Mouse (Mus musculus) MEL (cell line): ENCODE results near the gene Klf13.

Experiments used
- CHD2 ChIP-seq: IDR thresholded peaks from 2 replicates; pipeline ENCODE4 v1.6.1; 2011; ENCODE audit warnings: low read length, improper control_type of control experiment
- CTCF ChIP-seq, 3 experiments: IDR thresholded peaks in 2 of 3; conservative IDR thresholded peaks in 1 of 3; 2 replicates each; pipeline ENCODE4 v1.5.1; 2011 to 2012; ENCODE audit warnings: low read length in 3 of 3, low read depth in 2 of 3, mild to moderate bottlenecking in 2 of 3, improper control_type of control experiment in 1 of 3, inconsistent platforms in 1 of 3, mixed read lengths in 1 of 3, moderate library complexity in 1 of 3; ENCODE audit not compliant: control insufficient read depth in 1 of 3, insufficient read depth in 1 of 3, poor library complexity in 1 of 3, severe bottlenecking in 1 of 3
- ETS1 ChIP-seq: IDR thresholded peaks from 2 replicates; pipeline ENCODE4 v1.6.1; 2012; ENCODE audit warnings: low read depth, mild to moderate bottlenecking, inconsistent platforms, low read length, improper control_type of control experiment, moderate library complexity
- MAZ ChIP-seq: IDR thresholded peaks from 2 replicates; pipeline ENCODE4 v1.6.1; 2012; ENCODE audit warnings: low read depth, mild to moderate bottlenecking, inconsistent platforms, low read length, improper control_type of control experiment
- RAD21 ChIP-seq: IDR thresholded peaks from 2 replicates; pipeline ENCODE4 v1.6.1; 2011; ENCODE audit warnings: mild to moderate bottlenecking, low read depth, low read length, improper control_type of control experiment
- ZKSCAN1 ChIP-seq: IDR thresholded peaks from 2 replicates; pipeline ENCODE4 v1.6.1; 2012; ENCODE audit warnings: low read depth, mild to moderate bottlenecking, inconsistent platforms, low read length, improper control_type of control experiment, moderate library complexity

DNA sequence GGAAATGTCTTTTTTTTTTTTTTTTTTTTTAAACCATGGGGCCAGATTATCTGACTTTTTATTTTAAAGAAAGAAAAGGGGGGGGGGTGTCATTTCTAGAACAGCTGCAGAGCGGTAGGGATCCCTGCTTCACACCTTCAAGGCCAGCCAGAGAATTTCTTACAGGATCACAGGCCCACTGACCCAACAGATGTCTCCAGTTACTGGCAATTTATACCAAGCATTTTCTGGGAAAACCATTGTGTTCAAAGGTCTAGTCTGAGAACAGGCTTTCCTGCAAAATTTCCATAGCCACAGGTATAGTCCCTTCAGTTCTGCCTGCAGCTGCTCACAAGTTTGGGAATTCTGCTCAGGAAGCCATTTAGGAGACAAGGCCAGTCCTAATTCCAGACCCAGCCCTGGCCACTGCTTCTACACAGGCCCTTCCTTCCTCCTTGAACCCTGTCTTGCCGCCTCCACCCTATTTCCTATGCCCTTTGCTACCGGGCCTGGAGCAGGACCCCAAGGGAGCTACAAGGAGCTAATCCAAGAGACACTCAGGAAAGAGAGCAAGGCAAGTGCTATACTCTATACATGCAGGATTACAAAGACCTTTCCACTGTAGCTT lies 36.0 kb downstream of the Klf13 start:
- no peak for TF ChIP-seq MAZ
- TF ChIP-seq CHD2: no peak
- no peak for TF ChIP-seq CTCF (IDR thresholded peaks at IDR 0.05 in 2 of 3, conservative IDR thresholded peaks at IDR 0.05 in 1 of 3; ENCODE audit: control insufficient read depth in 1 of 3, insufficient read depth in 1 of 3, low read depth in 2 of 3, low read length in 3 of 3, poor library complexity in 1 of 3, severe bottlenecking in 1 of 3)
- no peak for TF ChIP-seq ZKSCAN1
- no peak for TF ChIP-seq RAD21
- TF ChIP-seq ETS1: no peak
